Mouse (Mus musculus): ENCODE results near the gene Treml2.

- no peak for TF ChIP-seq CTCF (IDR thresholded peaks at IDR 0.05)
- TF ChIP-seq EP300 (IDR thresholded peaks at IDR 0.05) = no peak
Measured at GRCm38 (mm10) chr17:48272598-48272997, 26.7 kb upstream of the Treml2 start.

Data from lung, postnatal 0 days (tissue).